ENCODE assay signal across 35 mouse cellular contexts in genomic region chr3:107656151-107656550, GRCm38 (mm10). TPM values are rescaled to one million over a fixed set of nuclear protein-coding genes. Genes with fewer than 3 reads are reported as not detected.
DNase-seq lines count a peak whose midpoint lies in the region; ATAC-seq and TF ChIP-seq lines count a peak whose summit lies in the region.
"Had no signal": no experiment of that assay in that cellular context is flagged by ENCODE, and none has a peak within 500 bp of the region (broad histone marks: within the 10 kb centered on the region; RNA-seq: fewer than 3 reads in every experiment).

No protein-coding gene starts in this region.

- intact Hi-C loops in heart, postnatal 25 days (cut with DNase I), result no loop called here

- no peak overlapping the region for H3K4me3 ChIP-seq in heart, postnatal 0 days (ENCODE audit: low read depth, low read length)
- H3K4me3 ChIP-seq in CH12.LX (replicated peaks in 1 of 3; ENCODE audit: low read depth in 2 of 3, low read length in 2 of 3, poor library complexity in 1 of 3), result no peak overlapping the region
- H3K4me3 ChIP-seq in embryonic fibroblast, embryonic 13.5 days (ENCODE audit: insufficient read depth, low read length), result no peak overlapping the region
- H3K4me3 ChIP-seq: embryonic facial prominence, embryonic 10.5 days; embryonic facial prominence, embryonic 15.5 days; heart, embryonic 15.5 days; layer of hippocampus, adult 2 months; liver, embryonic 12.5 days; megakaryocyte, embryonic 14.5 days; midbrain, embryonic 12.5 days; neural tube, embryonic 13.5 days had no signal

- no peaks in the 10 kb centered on the region for H3K27me3 ChIP-seq in heart, postnatal 0 days (ENCODE audit: control insufficient read depth, insufficient read depth, low read length)
- H3K27me3 ChIP-seq in CH12.LX (replicated peaks), result no peaks in the 10 kb centered on the region
- H3K27me3 ChIP-seq: embryonic facial prominence, embryonic 15.5 days; heart, embryonic 15.5 days; liver, embryonic 12.5 days; megakaryocyte, embryonic 14.5 days; midbrain, embryonic 12.5 days; neural tube, embryonic 13.5 days had no signal

- no peak for TF ChIP-seq EP300 in heart, postnatal 0 days (IDR thresholded peaks at IDR 0.05; ENCODE audit: low read depth)
- no peak for TF ChIP-seq EP300 in CH12.LX (IDR thresholded peaks at IDR 0.05; ENCODE audit: low read length)

- H3K4me1 ChIP-seq in heart, postnatal 0 days (ENCODE audit: control insufficient read depth, insufficient read depth), result no peaks in the 10 kb centered on the region
- peaks cover 5 to 26% of the 10 kb centered on the region in 2 experiments; a peak in 3 of 4 replicates for H3K4me1 ChIP-seq in CH12.LX (ENCODE audit: control insufficient read depth in 1 of 2, insufficient read depth in 2 of 2)
- no peaks in the 10 kb centered on the region for H3K4me1 ChIP-seq in embryonic fibroblast, embryonic 13.5 days (ENCODE audit: control insufficient read depth, insufficient read depth, low read length)
- H3K4me1 ChIP-seq: embryonic facial prominence, embryonic 10.5 days; embryonic facial prominence, embryonic 15.5 days; liver, embryonic 12.5 days; megakaryocyte, embryonic 14.5 days; midbrain, embryonic 12.5 days; neural tube, embryonic 13.5 days had no signal

- no peaks in the 10 kb centered on the region for H3K9me3 ChIP-seq in heart, postnatal 0 days (replicated peaks; ENCODE audit: control insufficient read depth, low read length)
- no peaks in the 10 kb centered on the region for H3K9me3 ChIP-seq in CH12.LX (replicated peaks; ENCODE audit: low read length)
- H3K9me3 ChIP-seq: embryonic facial prominence, embryonic 10.5 days; embryonic facial prominence, embryonic 15.5 days; G1E; heart, embryonic 15.5 days; liver, embryonic 12.5 days; megakaryocyte, embryonic 14.5 days; midbrain, embryonic 12.5 days; neural tube, embryonic 13.5 days had no signal

- WGBS in heart, postnatal 0 days, result 89% methylated on average over 2 of the region's 2 CpGs

- TF ChIP-seq POLR2A in CH12.LX (IDR thresholded peaks at IDR 0.05; ENCODE audit: low read depth, low read length), result no peak
- TF ChIP-seq POLR2A in embryonic fibroblast, embryonic 13.5 days (IDR thresholded peaks at IDR 0.05; ENCODE audit: low read depth, low read length), result no peak

- peaks cover 30% of the 10 kb centered on the region for H3K36me3 ChIP-seq in heart, postnatal 0 days (replicated peaks; ENCODE audit: control insufficient read depth, insufficient read depth, low read length)
- H3K36me3 ChIP-seq in CH12.LX (replicated peaks in 1 of 2; ENCODE audit: control insufficient read depth in 1 of 2, insufficient read depth in 1 of 2, low read length in 1 of 2), result peaks cover 0 to 17% of the 10 kb centered on the region in 2 experiments

- no peak overlapping the region for H3K27ac ChIP-seq in heart, postnatal 0 days (ENCODE audit: low read depth)
- H3K27ac ChIP-seq in CH12.LX (ENCODE audit: insufficient read depth, low read depth), result peak overlapping the region; percentile 39
- peak overlapping the region; percentile 57 for H3K27ac ChIP-seq in embryonic fibroblast, embryonic 13.5 days (ENCODE audit: insufficient read depth, low read length)
- H3K27ac ChIP-seq: embryonic facial prominence, embryonic 10.5 days; embryonic facial prominence, embryonic 15.5 days; heart, embryonic 15.5 days; hindbrain, embryonic 14.5 days; layer of hippocampus, adult 2 months; liver, embryonic 12.5 days; midbrain, embryonic 12.5 days; neural tube, embryonic 13.5 days had no signal

- 0 out of 2 replicates have a peak, but pooled peaks have one; percentile 8 for ATAC-seq in heart, postnatal 0 days (ENCODE audit: insufficient read depth, low read depth)
- ATAC-seq in megakaryocyte, adult 5-6 weeks (ENCODE audit: poor library complexity, severe bottlenecking), result no peak
- ATAC-seq: forebrain, embryonic 16.5 days; liver, embryonic 12.5 days; liver, postnatal 0 days had no signal

- dilution Hi-C loops in CH12.LX (cut with MboI; ENCODE audit: extremely low pct_ligation_motif_present, extremely low pct_unique_long_range_greater_than_20kb, low sequenced_read_pairs), result no loop called here

- no peak overlapping the region for H3K4me2 ChIP-seq in heart, postnatal 0 days (ENCODE audit: low read depth, low read length)
- H3K4me2 ChIP-seq in CH12.LX (ENCODE audit: insufficient read depth, low read depth, poor library complexity, severe bottlenecking), result no peak overlapping the region
- H3K4me2 ChIP-seq: embryonic facial prominence, embryonic 15.5 days; heart, embryonic 15.5 days; hindbrain, embryonic 14.5 days; liver, embryonic 12.5 days; midbrain, embryonic 12.5 days; neural tube, embryonic 13.5 days had no signal

- DNase-seq in heart, postnatal 0 days (ENCODE audit: low spot score), result no peak
- DNase-seq in heart, postnatal 25 days (ENCODE audit: low spot score), result no peak
- DNase-seq in 3T3-L1 (ENCODE audit: low read depth, low spot score) (peak; percentile 72), CH12.LX (ENCODE audit: extremely low read depth) (peak; percentile 56)
- no peak for DNase-seq in left cerebral cortex, adult 18-20 months (ENCODE audit: low spot score in 2 of 2)
- DNase-seq: adrenal gland, postnatal 25 days; B cell, adult 2 months; cerebellum, adult 8-10 months; gastrocnemius, postnatal 14 days; heart, postnatal 4 days; left cerebral cortex, postnatal 4 days; liver, postnatal 0 days; lung, postnatal 36 days had no signal

- TF ChIP-seq CTCF in heart, postnatal 0 days (IDR thresholded peaks at IDR 0.05; ENCODE audit: low read depth), result no peak
- no peak for TF ChIP-seq CTCF in CH12.LX (conservative IDR thresholded peaks at IDR 0.05 in 1 of 2, IDR thresholded peaks at IDR 0.05 in 1 of 2; ENCODE audit: low read depth in 2 of 2, low read length in 2 of 2)
- TF ChIP-seq CTCF in embryonic fibroblast, embryonic 13.5 days (IDR thresholded peaks at IDR 0.05; ENCODE audit: borderline replicate concordance, insufficient read depth, low read length), result no peak

- H3K9ac ChIP-seq in heart, postnatal 0 days (replicated peaks; ENCODE audit: low read depth, low read length), result no peak overlapping the region
- peak overlapping the region; percentile 45; the same call in 1 of the 2 replicates for H3K9ac ChIP-seq in CH12.LX (ENCODE audit: insufficient read depth, low read depth)
- H3K9ac ChIP-seq: embryonic facial prominence, embryonic 15.5 days; heart, embryonic 15.5 days; hindbrain, embryonic 14.5 days; liver, embryonic 12.5 days; liver, postnatal 0 days; midbrain, embryonic 12.5 days; neural tube, embryonic 13.5 days had no signal

- H3K79me2 ChIP-seq in CH12.LX (replicated peaks; ENCODE audit: control insufficient read depth, extremely low read depth, insufficient read depth, poor library complexity, severe bottlenecking), result no peaks in the 10 kb centered on the region

- in situ Hi-C loops in CH12.LX (cut with MboI; ENCODE audit: low pct_ligation_motif_present, low pct_unique_long_range_greater_than_20kb, low sequenced_read_pairs), result no loop called here

- no peak for TF ChIP-seq RAD21 in CH12.LX (IDR thresholded peaks at IDR 0.05; ENCODE audit: low read depth, low read length)

TF ChIP-seq in CH12.LX, 34 proteins besides CTCF, POLR2A, EP300 and RAD21:
- TF ChIP-seq TCF12 (IDR thresholded peaks at IDR 0.05; ENCODE audit: low read depth, low read length) (no peak), HCFC1 (IDR thresholded peaks at IDR 0.05; ENCODE audit: low read depth, low read length) (no peak), UBTF (IDR thresholded peaks at IDR 0.05; ENCODE audit: low read depth, low read length) (no peak), USF2 (conservative IDR thresholded peaks at IDR 0.05; ENCODE audit: low read depth, low read length) (peak; percentile 34; the same call in 1 of the 2 replicates), SMC3 (IDR thresholded peaks at IDR 0.05; ENCODE audit: low read depth, low read length) (no peak), CHD2 (IDR thresholded peaks at IDR 0.05; ENCODE audit: low read length) (no peak), JUN (IDR thresholded peaks at IDR 0.05; ENCODE audit: insufficient read depth, low read depth, low read length) (no peak), USF1 (IDR thresholded peaks at IDR 0.05; ENCODE audit: low read depth, low read length) (peak; percentile 69), TBP (conservative IDR thresholded peaks at IDR 0.05; ENCODE audit: low read depth, low read length) (no peak)

RNA-seq across cellular contexts. Expression of gene Strip1, which starts 24.7 kb away (rescaled TPM):
- total RNA-seq in heart, postnatal 0 days (2014; rRNA removed; ENCODE audit: low replicate concordance), result 35.7 and 49.2 TPM in 2 replicates
- 23.5 and 24.0 TPM in 2 replicates for polyA plus RNA-seq in heart, postnatal 0 days (2015; fragmentation: Nextera tagmentation; extraction: Ambion mirVana)
- 10 to 100 TPM; 18.8 to 21.9 TPM for total RNA-seq in heart, postnatal 25 days (2021)
- 21.4 and 28.2 TPM in 2 replicates for total RNA-seq in CH12.LX (2012; rRNA removed)
- 16.5 and 18.4 TPM in 2 replicates for total RNA-seq in CH12.LX (2014; rRNA removed)
- 25.1 and 27.0 TPM in 2 replicates for polyA plus RNA-seq in CH12.LX (2012; ENCODE audit: insufficient read length, low read depth)
- 39.1 and 41.7 TPM in 2 replicates for polyA plus RNA-seq in embryonic fibroblast, embryonic 13.5 days (2011; ENCODE audit: insufficient read length, low read depth, missing spikeins)
- total RNA-seq in megakaryocyte, adult 5-6 weeks (2015), result 19.4 and 20.5 TPM in 2 replicates
- total RNA-seq in megakaryocyte, adult 5-6 weeks (2017), result 17.0 and 19.2 TPM in 2 replicates
- 10 to 100 TPM; 63.9 to 65.4 TPM for total RNA-seq in left cerebral cortex, adult 18-20 months (2021)

RNA-seq across cellular contexts. Expression of gene Gm10961, which starts 25.0 kb away (rescaled TPM):
- not detected in 2 replicates for total RNA-seq in heart, postnatal 0 days (2014; rRNA removed; ENCODE audit: low replicate concordance)
- not detected in 2 replicates for polyA plus RNA-seq in heart, postnatal 0 days (2015; fragmentation: Nextera tagmentation; extraction: Ambion mirVana)
- not detected for total RNA-seq in heart, postnatal 25 days (2021)
- total RNA-seq in CH12.LX (2012; rRNA removed), result not detected in 2 replicates
- not detected in 2 replicates for total RNA-seq in CH12.LX (2014; rRNA removed)
- not detected in 2 replicates for polyA plus RNA-seq in CH12.LX (2012; ENCODE audit: insufficient read length, low read depth)
- polyA plus RNA-seq in embryonic fibroblast, embryonic 13.5 days (2011; ENCODE audit: insufficient read length, low read depth, missing spikeins), result not detected in 2 replicates
- total RNA-seq in megakaryocyte, adult 5-6 weeks (2015), result not detected in 2 replicates
- not detected in 2 replicates for total RNA-seq in megakaryocyte, adult 5-6 weeks (2017)
- not detected for total RNA-seq in left cerebral cortex, adult 18-20 months (2021)
- total RNA-seq: adrenal gland, adult 18-20 months; adrenal gland, postnatal 25 days; G1E; gastrocnemius, postnatal 14 days; granulocyte monocyte progenitor cell, adult 5-6 weeks; heart, postnatal 4 days; layer of hippocampus, adult 2 months; layer of hippocampus, postnatal 14 days; left cerebral cortex, postnatal 4 days; midbrain, postnatal 0 days had no signal
- polyA plus RNA-seq: embryonic facial prominence, embryonic 10.5 days; embryonic facial prominence, embryonic 15.5 days; forebrain, embryonic 16.5 days; G1E; heart, embryonic 15.5 days; hindbrain, embryonic 14.5 days; intestine, embryonic 14.5 days; limb, embryonic 14.5 days; liver, embryonic 12.5 days; liver, postnatal 0 days; lung, embryonic 16.5 days; midbrain, embryonic 12.5 days; midbrain, postnatal 0 days; neural tube, embryonic 13.5 days; small intestine, adult 2 months; stomach, embryonic 14.5 days had no signal

RNA-seq across cellular contexts. Expression of gene Ahcyl1, which starts 40.2 kb away (rescaled TPM):
- total RNA-seq in heart, postnatal 0 days (2014; rRNA removed; ENCODE audit: low replicate concordance), result 19.2 and 32.0 TPM in 2 replicates
- polyA plus RNA-seq in heart, postnatal 0 days (2015; fragmentation: Nextera tagmentation; extraction: Ambion mirVana), result 39.4 and 43.3 TPM in 2 replicates
- 10 to 100 TPM; 80.0 to 81.1 TPM for total RNA-seq in heart, postnatal 25 days (2021)
- total RNA-seq in CH12.LX (2012; rRNA removed), result 27.3 and 31.3 TPM in 2 replicates
- total RNA-seq in CH12.LX (2014; rRNA removed), result 22.7 and 32.5 TPM in 2 replicates
- 83.4 and 86.4 TPM in 2 replicates for polyA plus RNA-seq in CH12.LX (2012; ENCODE audit: insufficient read length, low read depth)
- 216 and 238 TPM in 2 replicates for polyA plus RNA-seq in embryonic fibroblast, embryonic 13.5 days (2011; ENCODE audit: insufficient read length, low read depth, missing spikeins)
- total RNA-seq in megakaryocyte, adult 5-6 weeks (2015), result 49.1 and 52.5 TPM in 2 replicates
- total RNA-seq in megakaryocyte, adult 5-6 weeks (2017), result 25.1 and 33.2 TPM in 2 replicates
- 100 to 1,000 TPM; 305 to 328 TPM for total RNA-seq in left cerebral cortex, adult 18-20 months (2021)

Comparison
In these comparisons a context has a peak if more than half of its experiments do, and no peak if none do; other contexts are left out.
1. DNase-seq: peak in 3T3-L1 (single experiment) and CH12.LX (single experiment); none in heart, postnatal 0 days (single experiment), heart, postnatal 25 days (single experiment) and left cerebral cortex, adult 18-20 months (0 of 2).